Mouse (Mus musculus) kidney, adult 2 months (tissue): ENCODE measurements around the gene Mpzl3.

Experiments used
- CTCF ChIP-seq: fragments of 200-500 bp; conservative IDR thresholded peaks from 2 replicates; pipeline ENCODE4 v1.5.1; 2011; ENCODE audit warnings: low read depth, mild to moderate bottlenecking, control low read depth, low read length, moderate library complexity, mixed read lengths; ENCODE audit not compliant: insufficient read depth, insufficient read length
- POLR2A ChIP-seq: fragments of 200-500 bp; IDR thresholded peaks from one replicate; pipeline ENCODE4 v1.6.1; 2011; ENCODE audit warnings: low read depth, low read length, control low read depth

GRCm38 (mm10) chr9:45116819-45117218 lies 61.8 kb downstream of the Mpzl3 start:
- TF ChIP-seq POLR2A (no peak), CTCF (no peak)
